Mouse (Mus musculus): ENCODE results near the gene Syce2. TPM values are rescaled to one million over a fixed set of nuclear protein-coding genes. Genes with fewer than 3 reads are reported as not detected.
"Not testable (repeated sequence)": the region's sequence is repeated elsewhere in the genome, so short reads cannot be mapped to it uniquely, and the experiment has no call there.

The Syce2 gene
- total RNA-seq, 2 experiments from 2014 or later, result 0.71 to 1.4 TPM

- DNase-seq, result peak; percentile 80 to 86
- intact Hi-C loops (cut with DNase I), result no loop called here
Observed at GRCm38 (mm10) chr8:84893709-84894134, 21.8 kb downstream of the Syce2 start, which contains the start of gene Gcdh. TSS of gene Gcdh (minus strand) at chr8:84893921.

DNA sequence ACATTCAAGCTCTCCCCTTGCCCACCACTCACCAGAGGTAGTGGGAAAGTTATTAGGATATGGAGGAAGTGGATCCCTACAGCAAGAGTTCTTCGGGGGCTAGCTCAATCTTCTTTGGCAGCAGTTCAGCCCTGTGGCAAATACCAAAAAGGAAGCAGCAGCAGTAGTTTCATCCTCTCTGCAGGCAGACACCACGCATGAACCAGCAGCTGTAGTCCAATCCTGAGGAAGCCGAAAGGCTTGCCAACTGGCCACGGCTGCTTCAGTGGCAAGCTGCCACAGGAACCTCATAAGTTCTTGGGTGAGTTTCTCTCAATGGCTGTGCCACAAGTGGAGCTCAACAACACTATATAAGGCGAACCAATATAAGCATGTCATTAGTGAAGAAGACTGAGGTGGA is 24.1 kb downstream of the Syce2 start:
- no peak for DNase-seq
- intact Hi-C loops (cut with DNase I), result no loop called here

DNA sequence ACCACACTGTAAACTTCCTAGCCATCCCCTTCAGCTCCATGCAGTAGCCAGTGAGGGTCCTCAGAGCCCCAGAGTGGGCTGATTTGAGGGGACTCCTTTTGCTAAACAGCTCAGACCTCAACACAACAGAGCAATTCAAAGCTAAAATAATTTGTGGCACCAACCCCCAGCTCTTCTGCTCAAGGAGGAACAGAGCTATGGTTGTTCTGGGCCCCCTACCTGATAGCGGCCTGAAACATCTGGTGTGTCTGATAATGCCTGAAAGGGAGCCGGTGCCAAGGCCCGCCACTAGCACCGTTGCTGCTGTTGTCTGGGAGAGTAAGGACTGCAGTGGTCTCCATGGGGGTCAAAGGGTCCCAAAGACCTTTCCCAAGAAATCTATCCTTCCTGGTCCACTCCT is 29.2 kb downstream of the Syce2 start:
- no peak for DNase-seq
- intact Hi-C loops (cut with DNase I), result loop anchor here (5.0 kb wide), 1 partner anchor 54 kb away; the partner anchor contains the start of gene Calr

DNA sequence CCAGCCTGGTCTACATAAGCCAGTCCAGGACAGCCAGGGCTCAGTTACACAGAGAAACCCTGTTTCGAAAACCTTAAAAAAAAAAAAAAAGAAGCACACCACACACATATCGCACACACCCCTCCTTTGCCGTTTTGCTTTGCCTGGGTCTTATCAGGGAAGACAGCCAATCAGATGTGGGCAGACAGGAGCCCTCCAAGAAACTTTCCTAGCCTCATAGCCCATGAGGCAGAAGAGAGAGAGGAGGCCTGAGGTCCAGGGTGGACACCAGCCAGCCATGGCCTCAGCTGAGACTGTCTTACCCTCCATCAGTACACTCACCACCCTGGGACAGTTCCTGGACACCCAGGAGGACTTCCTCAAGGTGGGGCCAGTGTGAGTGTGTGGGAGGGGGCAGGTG is 29.8 kb downstream of the Syce2 start, which contains the start of gene Klf1:
TSS of gene Klf1 (plus strand) at position 177 of the 400 bp plus-strand sequence.
- intact Hi-C loops (cut with DNase I), result loop anchor here (5.0 kb wide), 1 partner anchor 54 kb away; the partner anchor contains the start of gene Calr

GRCm38 (mm10) chr8:84902367-84902919 is 30.5 kb downstream of the Syce2 start:
- DNase-seq, result no peak
- intact Hi-C loops (cut with DNase I), result loop anchor here (5.0 kb wide), 1 partner anchor 55 kb away; the partner anchor contains the start of gene Calr

More for the DNA sequence above, 29.8 kb downstream of the Syce2 start, which contains the start of gene Klf1:
- no peak for DNase-seq

GRCm38 (mm10) chr8:84902920-84903661 is 31.2 kb downstream of the Syce2 start:
- DNase-seq, result peak; percentile 86 to 91
- intact Hi-C loops (cut with DNase I), result loop anchor here (5.0 kb wide), 1 partner anchor 56 kb away; the partner anchor contains the start of gene Calr

DNA sequence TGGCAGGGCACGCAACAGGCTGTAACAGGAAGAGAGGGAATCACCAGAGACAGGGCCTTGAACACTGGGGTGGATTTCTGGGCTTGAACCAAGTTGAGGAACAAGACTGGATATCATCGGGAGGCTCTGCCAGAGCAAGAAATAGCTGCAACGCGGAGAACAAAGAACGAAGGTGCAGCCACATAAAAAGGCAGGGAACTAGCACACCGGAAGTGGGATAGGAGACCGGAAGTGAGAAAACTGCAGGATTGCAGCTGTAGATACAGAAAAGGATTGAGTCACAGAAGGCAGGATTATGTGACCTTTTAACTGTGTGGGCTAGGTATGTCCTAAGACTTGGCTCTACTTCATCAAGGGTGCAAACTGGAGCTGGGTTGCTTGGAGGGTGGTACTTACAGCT is 32.4 kb downstream of the Syce2 start:
- DNase-seq, result no peak
- intact Hi-C loops (cut with DNase I), result loop anchor here (5.0 kb wide), 1 partner anchor 57 kb away; the partner anchor contains the start of gene Calr

DNA sequence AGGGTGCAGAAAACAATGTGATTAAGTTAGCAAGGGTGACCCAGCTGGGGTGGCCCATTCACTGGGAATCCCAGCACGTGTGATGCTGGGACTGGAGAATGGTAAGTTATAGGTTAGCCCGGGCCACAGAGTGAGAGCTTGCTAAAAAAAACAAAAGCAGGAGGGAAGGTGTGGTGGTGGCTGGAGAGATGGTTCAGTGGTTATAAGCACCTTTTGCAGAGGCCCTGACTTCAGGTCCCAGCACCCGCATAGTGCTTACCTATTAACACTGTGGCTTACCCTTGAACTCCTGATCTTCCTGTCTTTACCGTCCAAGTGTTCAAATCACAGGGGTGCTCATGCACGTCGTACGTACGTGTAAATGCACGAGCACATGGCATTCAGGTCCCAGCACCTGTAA is 35.1 kb downstream of the Syce2 start:
- DNase-seq, result no peak
- intact Hi-C loops (cut with DNase I), result no loop called here

DNA sequence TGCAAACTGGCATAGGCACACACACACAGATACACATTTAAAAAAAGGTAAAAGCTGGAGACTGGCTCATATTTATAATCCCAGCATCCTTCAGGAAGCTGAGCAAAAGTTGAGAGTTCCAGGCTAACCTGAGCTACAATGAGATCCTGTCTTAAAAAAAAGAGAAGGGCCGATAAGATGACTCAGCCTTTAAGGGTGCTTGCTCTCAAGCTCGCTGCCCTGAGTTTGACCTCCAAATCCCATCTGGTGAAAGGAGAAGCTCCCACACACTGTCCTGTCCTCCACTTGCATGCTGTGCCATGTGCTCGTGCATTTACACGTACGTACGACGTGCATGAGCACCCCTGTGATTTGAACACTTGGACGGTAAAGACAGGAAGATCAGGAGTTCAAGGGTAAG is 35.6 kb downstream of the Syce2 start:
- intact Hi-C loops (cut with DNase I), result no loop called here
- DNase-seq, result no peak

DNA sequence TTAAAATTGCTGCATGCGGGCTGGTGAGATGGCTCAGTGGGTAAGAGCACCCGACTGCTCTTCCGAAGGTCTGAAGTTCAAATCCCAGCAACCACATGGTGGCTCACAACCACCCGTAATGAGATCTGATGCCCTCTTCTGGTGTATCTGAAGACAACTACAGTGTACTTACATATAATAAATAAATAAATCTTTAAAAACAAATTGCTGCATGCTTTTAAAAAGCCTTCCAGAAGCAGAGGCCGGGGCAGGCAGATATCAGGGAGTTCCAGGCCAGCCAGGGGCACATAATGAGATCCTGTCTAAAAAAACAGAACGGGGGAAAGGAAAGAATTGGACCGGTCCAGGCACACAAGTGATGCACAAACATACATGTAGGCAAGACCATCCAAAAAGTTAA is 36.1 kb downstream of the Syce2 start:
- DNase-seq; intact Hi-C loops (cut with DNase I): not testable (repeated sequence)

GRCm38 (mm10) chr8:84908421-84909161 is 36.7 kb downstream of the Syce2 start, which contains the start of gene Dnase2a:
TSS of gene Dnase2a (plus strand) at chr8:84908560.
- DNase-seq, result peak; percentile 94 to 99
- intact Hi-C loops (cut with DNase I), result no loop called here

DNA sequence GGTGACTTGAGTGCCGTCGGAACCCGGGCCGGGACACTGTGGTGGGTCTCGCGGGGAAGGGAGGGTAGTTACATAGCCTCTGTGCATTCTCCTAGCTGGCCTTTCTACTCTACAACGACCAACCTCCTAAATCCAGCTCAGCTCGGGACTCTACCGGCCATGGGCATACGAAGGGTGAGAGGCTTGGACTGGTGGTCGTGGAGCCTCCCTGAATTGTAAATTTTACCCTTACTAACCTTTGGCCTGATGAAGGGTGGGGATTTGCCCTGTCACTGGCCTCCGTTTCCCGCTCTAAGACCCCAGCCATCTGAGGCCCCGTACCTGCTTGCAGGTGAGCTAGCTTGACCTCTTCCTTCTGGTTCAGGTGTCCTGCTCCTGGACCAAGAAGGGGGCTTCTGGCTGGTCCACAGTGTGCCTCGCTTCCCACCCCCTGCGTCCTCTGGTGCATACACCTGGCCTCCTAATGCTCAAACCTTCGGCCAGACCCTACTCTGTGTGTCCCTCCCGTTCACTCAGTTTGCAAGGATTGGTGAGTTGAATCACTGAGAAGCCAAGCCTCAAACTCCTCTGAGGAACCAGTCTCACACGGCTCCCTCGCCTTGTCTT is 37.4 kb downstream of the Syce2 start:
- intact Hi-C loops (cut with DNase I), result no loop called here

DNA sequence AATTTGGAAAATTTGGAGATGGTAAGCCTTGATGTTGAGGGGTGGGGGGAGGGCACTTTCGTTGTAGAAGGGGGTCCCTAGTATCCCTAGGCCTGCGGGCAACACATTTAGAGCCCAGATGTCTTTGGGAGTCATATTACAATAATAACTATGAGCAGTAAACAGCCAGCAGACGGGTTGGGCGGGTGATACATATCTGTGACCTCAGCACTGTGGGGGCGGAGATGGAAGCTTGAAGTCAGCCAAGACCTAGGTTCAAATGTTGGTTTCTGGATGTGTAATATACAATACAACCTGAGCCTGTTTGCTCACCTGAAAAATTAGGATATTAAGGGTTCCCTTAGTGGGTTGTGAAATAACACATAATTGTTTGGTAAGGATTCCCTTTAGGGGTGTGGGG is 38.0 kb downstream of the Syce2 start:
- no peak for DNase-seq
- intact Hi-C loops (cut with DNase I), result no loop called here

More for the DNA sequence above, 37.4 kb downstream of the Syce2 start:
- no peak for DNase-seq

- intact Hi-C loops (cut with DNase I), result no loop called here
- DNase-seq, result no peak
Observed at GRCm38 (mm10) chr8:84910551-84910950, 38.6 kb downstream of the Syce2 start.

DNA sequence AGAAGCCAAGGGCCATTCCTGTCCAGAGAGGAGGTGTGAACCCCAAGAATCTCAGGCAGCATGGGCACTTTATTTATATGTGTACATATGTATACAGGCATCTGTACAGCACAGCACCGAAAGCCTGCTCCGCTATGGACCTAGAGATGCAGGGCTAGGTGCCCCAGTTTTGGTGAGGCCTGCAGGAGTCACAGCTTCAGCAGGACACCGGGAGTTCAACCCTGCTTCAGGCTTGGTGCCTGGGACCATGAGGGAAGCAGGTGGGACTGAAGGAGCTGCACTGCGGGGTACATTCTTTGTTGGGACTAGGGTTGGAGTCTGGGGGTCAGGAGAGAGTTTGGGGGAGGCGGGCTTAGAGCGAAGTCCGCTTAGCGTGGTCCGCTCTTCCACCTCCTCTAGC is 39.9 kb downstream of the Syce2 start:
- intact Hi-C loops (cut with DNase I), result no loop called here
- DNase-seq, result no peak

DNA sequence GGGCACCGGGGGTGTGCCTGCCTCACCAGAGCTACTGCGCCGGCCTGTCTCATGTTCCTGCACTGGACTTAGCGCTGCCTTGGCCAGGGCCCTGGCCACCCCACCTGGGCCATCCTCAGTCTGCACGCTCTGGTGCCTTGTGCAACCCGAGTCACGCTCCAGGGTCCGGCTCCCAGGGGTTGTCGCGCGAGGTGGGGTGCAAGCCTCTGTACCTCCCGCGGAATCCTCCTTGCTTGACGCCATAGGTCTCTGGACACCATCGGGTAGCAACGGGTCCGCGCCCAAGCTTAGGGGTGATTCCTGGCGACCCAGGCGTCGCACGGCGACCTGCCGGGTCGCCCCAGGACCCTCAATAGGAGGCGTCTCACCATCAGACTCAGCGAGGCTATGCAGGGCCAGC is 40.5 kb downstream of the Syce2 start:
- no peak for DNase-seq
- intact Hi-C loops (cut with DNase I), result no loop called here

DNA sequence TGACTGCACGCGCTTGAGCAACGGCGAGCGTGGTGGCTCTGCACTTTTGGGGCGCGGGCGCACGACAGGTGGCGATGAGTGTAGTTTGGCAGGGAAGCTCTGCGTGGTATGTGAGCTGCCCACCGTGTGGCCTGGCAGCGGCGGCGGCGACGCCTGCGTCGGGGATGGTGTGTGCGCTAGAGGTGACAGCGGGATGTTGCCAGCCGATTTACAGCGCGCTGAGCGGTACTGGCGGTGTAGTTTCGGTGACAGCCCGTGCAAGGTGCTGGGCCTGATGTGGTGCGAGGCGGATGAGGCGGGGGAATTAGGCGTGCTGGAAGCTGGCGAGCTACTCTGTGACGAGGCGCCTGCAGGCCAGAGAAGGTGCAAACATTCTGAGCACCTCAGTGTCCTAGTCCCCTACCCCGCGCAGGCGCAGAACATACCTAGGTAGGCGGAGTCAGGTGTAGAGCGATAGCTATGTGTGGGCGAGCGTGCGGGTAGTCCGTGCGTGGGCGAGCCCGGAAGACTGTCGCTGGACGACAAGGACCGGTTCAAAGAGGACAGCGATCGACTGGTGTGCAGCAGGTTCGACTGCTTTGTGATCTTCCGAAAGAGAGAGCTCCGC is 41.1 kb downstream of the Syce2 start:
- DNase-seq, result peak; percentile 38 to 40
- intact Hi-C loops (cut with DNase I), result no loop called here

DNA sequence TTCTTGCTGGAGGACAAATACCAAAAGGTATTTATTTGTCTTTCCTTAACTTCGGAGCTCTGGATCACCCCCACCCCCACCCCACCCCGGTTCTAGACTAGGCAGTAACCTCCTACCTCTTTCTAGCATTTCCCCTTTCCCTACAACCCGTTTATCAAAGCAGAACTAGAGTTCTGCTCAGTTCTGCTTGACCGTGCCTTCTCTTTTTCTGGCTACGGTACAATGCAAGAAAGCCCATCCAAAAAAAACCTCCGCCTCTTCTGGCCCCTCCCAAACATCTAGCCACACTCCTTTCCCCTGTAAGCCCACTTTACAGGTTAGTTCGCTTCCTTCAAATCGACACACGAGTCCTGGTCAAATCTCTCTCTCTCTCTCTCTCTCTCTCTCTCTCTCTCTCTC is 41.6 kb downstream of the Syce2 start:
- intact Hi-C loops (cut with DNase I), result no loop called here
- no peak for DNase-seq

GRCm38 (mm10) chr8:84913960-84914359 is 42.0 kb downstream of the Syce2 start:
- DNase-seq, result no peak
- intact Hi-C loops (cut with DNase I), result no loop called here

DNA sequence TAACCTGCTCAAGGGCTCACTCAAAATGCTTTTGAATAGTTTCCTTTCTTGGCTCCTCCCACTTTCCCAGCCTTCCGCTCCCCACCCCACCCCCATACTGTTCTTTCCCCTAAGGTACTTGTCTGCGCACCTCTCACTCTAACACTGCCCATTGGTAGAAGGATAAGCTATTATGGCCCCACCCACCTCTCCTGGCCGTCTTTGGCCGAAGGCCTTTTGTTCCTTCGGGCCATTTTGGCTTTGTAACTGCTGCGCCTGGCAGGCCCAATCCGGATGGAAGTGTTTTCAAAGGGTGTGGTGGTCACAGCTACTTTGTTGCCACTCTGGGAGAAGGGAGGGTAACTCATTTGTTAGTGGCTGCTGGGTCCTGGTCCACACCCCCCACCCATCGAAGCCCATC is 43.4 kb downstream of the Syce2 start:
- no peak for DNase-seq
- intact Hi-C loops (cut with DNase I), result loop anchor here (5.0 kb wide), 1 partner anchor 37 kb away; no protein-coding TSS in a partner anchor

Data from gastrocnemius, postnatal 36 days (tissue).